Mouse (Mus musculus) midbrain, embryonic 16.5 days (tissue): ENCODE results near the gene Rasgef1c. TPM values are rescaled to one million over a fixed set of nuclear protein-coding genes. Genes with fewer than 3 reads are reported as not detected.

Experiments used
- ATAC-seq: fragments of 200-750 bp; cut with Nextera tagmentation; 2 replicates; pipeline ENCODE4 v1.8.0; 2017; ENCODE audit warnings: moderate TSS enrichment
- H3K27ac ChIP-seq: fragments of 300-500 bp; sonication (generic); 2 replicates; pipeline ENCODE4 v1.5.1; 2014; ENCODE audit warnings: mild to moderate bottlenecking, low read length, mixed read lengths
- H3K27me3 ChIP-seq: fragments of 300-500 bp; sonication (generic); 2 replicates; pipeline ENCODE4 v1.6.1; 2014; ENCODE audit warnings: low read depth, low read length, mixed read lengths; ENCODE audit not compliant: control insufficient read depth, insufficient read depth
- H3K36me3 ChIP-seq: fragments of 300-500 bp; sonication (generic); 2 replicates; pipeline ENCODE4 v1.6.1; 2014; ENCODE audit warnings: mild to moderate bottlenecking, low read length, moderate library complexity, mixed read lengths; ENCODE audit not compliant: control insufficient read depth, insufficient read depth
- H3K4me1 ChIP-seq: fragments of 300-500 bp; sonication (generic); 2 replicates; pipeline ENCODE4 v1.6.1; 2014; ENCODE audit warnings: mild to moderate bottlenecking, low read length, mixed read lengths; ENCODE audit not compliant: control insufficient read depth, insufficient read depth
- H3K4me2 ChIP-seq: fragments of 300-500 bp; sonication (generic); 2 replicates; pipeline ENCODE4 v1.6.1; 2014; ENCODE audit warnings: mild to moderate bottlenecking, low read length, mixed read lengths
- H3K4me3 ChIP-seq: fragments of 300-500 bp; sonication (generic); 2 replicates; pipeline ENCODE4 v1.5.1; 2014; ENCODE audit warnings: low read depth, mild to moderate bottlenecking, low read length, moderate library complexity, mixed read lengths
- H3K9ac ChIP-seq: fragments of 300-500 bp; sonication (generic); 2 replicates; pipeline ENCODE4 v1.6.1; 2014; ENCODE audit warnings: low read depth, low read length, mixed read lengths
- H3K9me3 ChIP-seq: fragments of 300-500 bp; sonication (generic); replicated peaks from 2 replicates; pipeline ENCODE4 v1.6.1; 2014; ENCODE audit warnings: mild to moderate bottlenecking, low read length, mixed read lengths; ENCODE audit not compliant: control insufficient read depth, poor library complexity, severe bottlenecking
- WGBS: fragments of 180-500 bp; shearing (Covaris S2); extraction: QIAGEN DNeasy Blood & Tissue Kit; methylation state at CpG from one replicate; pipeline ENCODE4 v1.1.7; 2014; 5-methylcytosine and 5-hydroxymethylcytosine counted together
- polyA plus RNA-seq: library from polyadenylated mRNA; unstranded; fragments of >200 nt; fragmentation: Nextera tagmentation; extraction: Ambion mirVana; gene quantifications from 2 replicates; pipeline ENCODE4 v1.2.1, GENCODE M21; 2015

Rasgef1c gene
- polyA plus RNA-seq, 1 experiment from 2014 or later: 33.8 TPM

GRCm38 (mm10) chr11:49945726-49946125, 44.1 kb downstream of the Rasgef1c start:
- ATAC-seq: no peak
- Histone ChIP-seq H3K9ac (no peak overlapping the region), H3K36me3 (no peaks in the 10 kb centered on the region), H3K27me3 (no peaks in the 10 kb centered on the region), H3K4me2 (no peak overlapping the region), H3K4me3 (no peak overlapping the region), H3K27ac (no peak overlapping the region), H3K9me3 (0 out of 2 replicates have a peak, but pooled peaks cover 5% of the 10 kb centered on the region), H3K4me1 (no peaks in the 10 kb centered on the region)
- WGBS: 84% methylated on average over 4 of the region's 4 CpGs

GRCm38 (mm10) chr11:49949839-49950238, 48.2 kb downstream of the Rasgef1c start:
- no peak for ATAC-seq
- Histone ChIP-seq H3K4me2 (no peak overlapping the region), H3K9me3 (0 out of 2 replicates have a peak, but pooled peaks cover 5% of the 10 kb centered on the region), H3K27me3 (no peaks in the 10 kb centered on the region), H3K4me1 (no peaks in the 10 kb centered on the region), H3K4me3 (no peak overlapping the region), H3K36me3 (no peaks in the 10 kb centered on the region), H3K27ac (no peak overlapping the region), H3K9ac (no peak overlapping the region)
- WGBS: 81% methylated on average over 5 of the region's 5 CpGs

GRCm38 (mm10) chr11:49953616-49954015, 52.0 kb downstream of the Rasgef1c start:
- ATAC-seq: no peak
- H3K4me2 ChIP-seq: no peak overlapping the region
- no peaks in the 10 kb centered on the region for H3K4me1 ChIP-seq
- no peaks in the 10 kb centered on the region for H3K9me3 ChIP-seq
- no peak overlapping the region for H3K27ac ChIP-seq
- H3K9ac ChIP-seq: no peak overlapping the region
- no peaks in the 10 kb centered on the region for H3K36me3 ChIP-seq
- H3K27me3 ChIP-seq: no peaks in the 10 kb centered on the region
- 94% methylated on average over 6 of the region's 6 CpGs for WGBS
- no peak overlapping the region for H3K4me3 ChIP-seq

GRCm38 (mm10) chr11:49955577-49956261, 54.1 kb downstream of the Rasgef1c start:
- H3K27ac ChIP-seq: no peak overlapping the region

GRCm38 (mm10) chr11:49958017-49958416, 56.4 kb downstream of the Rasgef1c start:
- no peaks in the 10 kb centered on the region for H3K36me3 ChIP-seq
- no peaks in the 10 kb centered on the region for H3K4me1 ChIP-seq
- ATAC-seq: no peak
- WGBS: 92% methylated on average over 10 of the region's 10 CpGs
- H3K4me3 ChIP-seq: no peak overlapping the region
- H3K9me3 ChIP-seq: no peaks in the 10 kb centered on the region
- no peaks in the 10 kb centered on the region; the same call in 1 of the 2 replicates for H3K27me3 ChIP-seq
- no peak overlapping the region for H3K4me2 ChIP-seq
- no peak overlapping the region for H3K9ac ChIP-seq
- no peak overlapping the region for H3K27ac ChIP-seq

More at GRCm38 (mm10) chr11:49955577-49956261, 54.1 kb downstream of the Rasgef1c start:
- no peaks in the 10 kb centered on the region; the same call in 1 of the 2 replicates for H3K27me3 ChIP-seq
- no peak overlapping the region for H3K4me3 ChIP-seq
- no peak overlapping the region for H3K9ac ChIP-seq
- WGBS: 30% methylated on average over 8 of the region's 8 CpGs
- H3K4me2 ChIP-seq: no peak overlapping the region
- H3K9me3 ChIP-seq: no peaks in the 10 kb centered on the region
- H3K4me1 ChIP-seq: no peaks in the 10 kb centered on the region
- ATAC-seq: peak; percentile 85
- no peaks in the 10 kb centered on the region for H3K36me3 ChIP-seq

GRCm38 (mm10) chr11:49961098-49961740, 59.6 kb downstream of the Rasgef1c start:
- Histone ChIP-seq H3K4me2 (no peak overlapping the region), H3K27ac (no peak overlapping the region), H3K4me3 (no peak overlapping the region), H3K9ac (no peak overlapping the region), H3K36me3 (no peaks in the 10 kb centered on the region), H3K9me3 (no peaks in the 10 kb centered on the region), H3K4me1 (no peaks in the 10 kb centered on the region), H3K27me3 (no peaks in the 10 kb centered on the region; the same call in 1 of the 2 replicates)
- peak; percentile 69 for ATAC-seq
- 39% methylated on average over 10 of the region's 10 CpGs for WGBS

- no peak for ATAC-seq
- H3K27me3 ChIP-seq: no peaks in the 10 kb centered on the region; the same call in 1 of the 2 replicates
- 81% methylated on average over 3 of the region's 3 CpGs for whole genome bisulfite sequencing
- no peaks in the 10 kb centered on the region for H3K9me3 ChIP-seq
- 0 out of 2 replicates have a peak, but pooled peaks cover 2% of the 10 kb centered on the region for H3K36me3 ChIP-seq
- no peaks in the 10 kb centered on the region for H3K4me1 ChIP-seq
- H3K4me2 ChIP-seq: no peak overlapping the region
- no peak overlapping the region for H3K27ac ChIP-seq
- no peak overlapping the region for H3K9ac ChIP-seq
- no peak overlapping the region for H3K4me3 ChIP-seq
Observed at GRCm38 (mm10) chr11:49965320-49965719, 63.7 kb downstream of the Rasgef1c start.

GRCm38 (mm10) chr11:49969692-49970091, 68.1 kb downstream of the Rasgef1c start:
- Histone ChIP-seq H3K36me3 (peaks cover 5% of the 10 kb centered on the region; the same call in 1 of the 2 replicates), H3K27me3 (no peaks in the 10 kb centered on the region), H3K9me3 (no peaks in the 10 kb centered on the region), H3K9ac (no peak overlapping the region), H3K4me1 (no peaks in the 10 kb centered on the region), H3K4me3 (no peak overlapping the region), H3K27ac (no peak overlapping the region), H3K4me2 (no peak overlapping the region)
- no peak for ATAC-seq
- 86% methylated on average over 2 of the region's 2 CpGs for WGBS

GRCm38 (mm10) chr11:49973657-49974340, 72.2 kb downstream of the Rasgef1c start:
- no peak overlapping the region for H3K4me2 ChIP-seq
- H3K4me1 ChIP-seq: no peaks in the 10 kb centered on the region
- no peak overlapping the region for H3K4me3 ChIP-seq
- H3K36me3 ChIP-seq: peaks cover 6% of the 10 kb centered on the region
- ATAC-seq: no peak
- no peaks in the 10 kb centered on the region for H3K9me3 ChIP-seq
- H3K27ac ChIP-seq: no peak overlapping the region
- no peak overlapping the region for H3K9ac ChIP-seq
- H3K27me3 ChIP-seq: no peaks in the 10 kb centered on the region
- 84% methylated on average over 10 of the region's 10 CpGs for whole genome bisulfite sequencing
